Mouse (Mus musculus) bone marrow macrophage, adult 2 months (primary cell): ENCODE data around the gene Fam78b.

Experiments
- CTCF ChIP-seq: IDR thresholded peaks from 2 replicates; pipeline ENCODE4 v1.5.1; 2012; ENCODE audit warnings: low read depth, mild to moderate bottlenecking, low read length, moderate library complexity
- POLR2A ChIP-seq: IDR thresholded peaks from 2 replicates; pipeline ENCODE4 v1.6.1; 2012; ENCODE audit warnings: mild to moderate bottlenecking, low read depth, low read length, borderline replicate concordance

GRCm38 (mm10) chr1:166973731-166974130, 27.5 kb upstream of the Fam78b start:
- TF ChIP-seq CTCF (no peak), POLR2A (no peak)
